Mouse (Mus musculus) myocyte (in vitro differentiated cells): ENCODE measurements at regions not wholly inside any gene's neighbourhood (a gene's known extent, or its start where the extent isn't known, plus 50 kb on each side); places are given as distances from the start of the nearest gene placed in this dataset.

Experiments used
- CEBPB ChIP-seq: IDR thresholded peaks from 2 replicates; pipeline ENCODE4 v1.6.1; 2011; ENCODE audit warnings: mild to moderate bottlenecking, moderate library complexity; ENCODE audit not compliant: poor library complexity, insufficient read depth, severe bottlenecking
- E2F4 ChIP-seq: IDR thresholded peaks from one replicate; pipeline ENCODE4 v1.6.1; 2011; ENCODE audit warnings: mild to moderate bottlenecking, control low read depth, moderate library complexity; ENCODE audit not compliant: insufficient read depth
- MAX ChIP-seq: IDR thresholded peaks from one replicate; pipeline ENCODE4 v1.6.1; 2011; ENCODE audit warnings: low read depth, mild to moderate bottlenecking, control low read depth
- MYOD1 ChIP-seq, 3 experiments: IDR thresholded peaks; one replicate each; pipeline ENCODE4 v1.6.1; 2011; ENCODE audit warnings: control low read depth in 2 of 3, low read depth in 2 of 3, mild to moderate bottlenecking in 2 of 3, moderate library complexity in 1 of 3; ENCODE audit not compliant: insufficient read length in 2 of 3, control insufficient read depth in 1 of 3
- MYOG ChIP-seq, 3 experiments: IDR thresholded peaks; one replicate each; pipeline ENCODE4 v1.6.1; 2011; ENCODE audit warnings: control low read depth in 2 of 3, low read depth in 2 of 3, mild to moderate bottlenecking in 2 of 3; ENCODE audit not compliant: insufficient read length in 2 of 3, control insufficient read depth in 1 of 3, insufficient read depth in 1 of 3
- POLR2A ChIP-seq: IDR thresholded peaks from one replicate; pipeline ENCODE4 v1.6.1; 2011; ENCODE audit warnings: low read depth, mild to moderate bottlenecking, control low read depth, moderate library complexity; ENCODE audit not compliant: insufficient read length
- POLR2AphosphoS2 ChIP-seq: IDR thresholded peaks from one replicate; pipeline ENCODE4 v1.6.1; 2011; ENCODE audit warnings: low read depth, control low read depth; ENCODE audit not compliant: insufficient read length
- REST ChIP-seq: IDR thresholded peaks from one replicate; pipeline ENCODE4 v1.6.1; 2011; ENCODE audit warnings: mild to moderate bottlenecking, control low read depth, moderate library complexity; ENCODE audit not compliant: insufficient read depth, insufficient read length
- TCF12 ChIP-seq: IDR thresholded peaks from one replicate; pipeline ENCODE4 v1.6.1; 2011; ENCODE audit warnings: mild to moderate bottlenecking, control low read depth; ENCODE audit not compliant: poor library complexity, insufficient read depth, severe bottlenecking
- USF1 ChIP-seq: IDR thresholded peaks from one replicate; pipeline ENCODE4 v1.6.1; 2011; ENCODE audit warnings: low read depth, mild to moderate bottlenecking, control low read depth, moderate library complexity

DNA sequence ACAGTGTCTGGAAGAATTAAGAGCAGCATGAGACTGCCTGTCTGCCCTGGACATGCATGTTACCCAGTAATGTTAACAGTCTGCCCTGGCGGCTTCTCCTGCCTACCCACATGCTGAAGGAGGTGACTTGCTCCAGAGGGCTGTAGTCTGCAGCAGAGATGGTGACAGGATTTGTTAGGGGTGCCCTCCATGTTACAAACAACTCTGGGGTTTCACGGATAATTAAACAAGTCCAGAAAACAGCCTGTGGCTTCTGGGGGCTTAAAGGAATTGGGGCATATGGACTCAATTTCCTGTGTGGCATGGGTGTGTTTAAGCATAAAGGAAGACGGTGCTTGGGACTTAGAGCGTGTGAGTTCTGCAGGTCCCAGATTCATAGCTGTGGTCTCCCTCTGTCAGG, 347.3 kb upstream of the Tshz3 start:
- no peak for TF ChIP-seq USF1
- TF ChIP-seq POLR2A = no peak
- TF ChIP-seq MYOG (IDR thresholded peaks at IDR 0.05; ENCODE audit: control insufficient read depth in 1 of 3, insufficient read depth in 1 of 3, insufficient read length in 2 of 3, low read depth in 2 of 3) = no peak
- no peak for TF ChIP-seq POLR2AphosphoS2
- TF ChIP-seq TCF12 = no peak
- TF ChIP-seq CEBPB = no peak
- no peak for TF ChIP-seq MAX
- no peak for TF ChIP-seq MYOD1 (IDR thresholded peaks at IDR 0.05; ENCODE audit: control insufficient read depth in 1 of 3, insufficient read length in 2 of 3, low read depth in 2 of 3)
- TF ChIP-seq REST = no peak
- no peak for TF ChIP-seq E2F4
